Mouse (Mus musculus) bone marrow, adult 2 months (tissue): ENCODE measurements around the gene Tprn.

Experiments
- CTCF ChIP-seq: fragments of 200-500 bp; IDR thresholded peaks from 2 replicates; pipeline ENCODE4 v1.5.1; 2011; ENCODE audit warnings: low read length, control low read depth; ENCODE audit not compliant: control insufficient read depth, insufficient read depth
- POLR2A ChIP-seq: fragments of 200-500 bp; IDR thresholded peaks from 2 replicates; pipeline ENCODE4 v1.6.1; 2011; ENCODE audit warnings: low read depth, mild to moderate bottlenecking, control low read depth, low read length, borderline replicate concordance; ENCODE audit not compliant: control insufficient read depth

DNA sequence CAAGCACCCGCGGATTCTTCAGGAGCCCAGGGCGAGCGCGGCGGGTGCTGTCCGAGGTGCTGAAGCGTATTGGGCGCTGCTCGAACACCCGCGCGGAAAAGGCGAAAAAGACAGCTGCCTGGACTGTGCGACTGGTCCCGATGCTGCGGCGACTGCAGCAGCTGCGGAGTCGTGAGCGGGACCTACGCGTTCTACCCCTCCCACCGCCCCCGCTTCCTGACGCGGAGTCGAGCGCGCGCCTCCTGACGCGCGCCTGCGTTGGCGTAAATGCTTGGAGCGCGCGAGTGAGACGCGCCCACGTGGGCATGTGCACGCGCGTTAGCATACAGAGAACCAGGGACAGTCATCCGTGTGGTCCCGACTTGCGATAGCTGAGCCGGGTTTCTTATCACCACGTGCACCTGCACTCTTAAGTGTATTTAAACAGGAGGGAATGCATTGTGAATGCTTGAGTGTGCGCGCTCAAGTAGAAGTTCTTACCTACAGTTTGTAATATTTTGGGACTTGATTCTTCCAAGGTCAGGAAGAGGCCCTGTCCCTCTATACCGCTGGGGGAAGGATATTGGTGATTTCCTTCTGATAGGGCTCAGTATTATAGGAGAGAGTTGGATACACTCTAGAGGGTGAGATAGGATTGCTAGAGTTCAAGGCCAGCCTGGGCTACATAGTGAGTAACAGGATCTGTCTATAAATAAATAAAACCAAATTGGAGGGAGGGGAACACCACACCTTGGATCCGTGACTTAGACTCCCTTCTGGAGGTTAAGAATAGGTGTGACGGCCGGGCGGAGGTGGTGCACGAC, 56.8 kb downstream of the Tprn start, which contains the start of gene Grin1:
- no peak for TF ChIP-seq POLR2A
- no peak for TF ChIP-seq CTCF
